Mouse (Mus musculus): ENCODE results near the gene Igdcc3. TPM values are rescaled to one million over a fixed set of nuclear protein-coding genes. Genes with fewer than 3 reads are reported as not detected.

Igdcc3 gene
- polyA plus RNA-seq, 1 experiment: 0.13 TPM

GRCm38 (mm10) chr9:65168534-65168933, 27.5 kb downstream of the Igdcc3 start:
- TF ChIP-seq POLR2A (IDR thresholded peaks at IDR 0.05; ENCODE audit: borderline replicate concordance, extremely low read depth, low read depth, low read length) (no peak), CTCF (IDR thresholded peaks at IDR 0.05; ENCODE audit: insufficient read depth, low read length) (no peak)
- 54% methylated on average over 6 of the region's 6 CpGs for WGBS
- H3K4me3 ChIP-seq (replicated peaks; ENCODE audit: extremely low read depth, low read depth, low read length): no peak overlapping the region
- no peak for DNase-seq
- no peaks in the 10 kb centered on the region for H3K4me1 ChIP-seq (ENCODE audit: control insufficient read depth, insufficient read depth, low read length)

GRCm38 (mm10) chr9:65168952-65169351, 28.0 kb downstream of the Igdcc3 start:
- WGBS: 84% methylated on average over 4 of the region's 4 CpGs
- TF ChIP-seq CTCF (IDR thresholded peaks at IDR 0.05; ENCODE audit: insufficient read depth, low read length) (no peak), POLR2A (IDR thresholded peaks at IDR 0.05; ENCODE audit: borderline replicate concordance, extremely low read depth, low read depth, low read length) (no peak)

GRCm38 (mm10) chr9:65172654-65173053, 31.7 kb downstream of the Igdcc3 start:
- H3K4me1 ChIP-seq (ENCODE audit: control insufficient read depth, insufficient read depth, low read length): no peaks in the 10 kb centered on the region
- TF ChIP-seq POLR2A (IDR thresholded peaks at IDR 0.05; ENCODE audit: borderline replicate concordance, extremely low read depth, low read depth, low read length) (no peak), CTCF (IDR thresholded peaks at IDR 0.05; ENCODE audit: insufficient read depth, low read length) (no peak)
- no peak overlapping the region for H3K4me3 ChIP-seq (replicated peaks; ENCODE audit: extremely low read depth, low read depth, low read length)
- DNase-seq: no peak
- 54% methylated on average over 9 of the region's 9 CpGs for WGBS

More at GRCm38 (mm10) chr9:65168952-65169351, 28.0 kb downstream of the Igdcc3 start:
- DNase-seq: no peak
- H3K4me3 ChIP-seq (replicated peaks; ENCODE audit: extremely low read depth, low read depth, low read length): no peak overlapping the region
- H3K4me1 ChIP-seq (ENCODE audit: control insufficient read depth, insufficient read depth, low read length): no peaks in the 10 kb centered on the region

- Histone ChIP-seq H3K4me1 (ENCODE audit: control insufficient read depth, insufficient read depth, low read length) (no peaks in the 10 kb centered on the region), H3K4me3 (replicated peaks; ENCODE audit: extremely low read depth, low read depth, low read length) (no peak overlapping the region)
- TF ChIP-seq CTCF (IDR thresholded peaks at IDR 0.05; ENCODE audit: insufficient read depth, low read length): no peak
- no peak for TF ChIP-seq POLR2A (IDR thresholded peaks at IDR 0.05; ENCODE audit: borderline replicate concordance, extremely low read depth, low read depth, low read length)
- WGBS: 72% methylated on average over 5 of the region's 5 CpGs
- DNase-seq: no peak
These were observed 34.4 kb downstream of the Igdcc3 start for GRCm38 (mm10) chr9:65175234-65175938.

GRCm38 (mm10) chr9:65175939-65176871, 35.2 kb downstream of the Igdcc3 start:
- WGBS: 54% methylated on average over 9 of the region's 9 CpGs
- no peak for DNase-seq
- TF ChIP-seq POLR2A (IDR thresholded peaks at IDR 0.05; ENCODE audit: borderline replicate concordance, extremely low read depth, low read depth, low read length) (no peak), CTCF (IDR thresholded peaks at IDR 0.05; ENCODE audit: insufficient read depth, low read length) (no peak)
- Histone ChIP-seq H3K4me1 (ENCODE audit: control insufficient read depth, insufficient read depth, low read length) (no peaks in the 10 kb centered on the region), H3K4me3 (replicated peaks; ENCODE audit: extremely low read depth, low read depth, low read length) (no peak overlapping the region)

GRCm38 (mm10) chr9:65177497-65177896, 36.5 kb downstream of the Igdcc3 start:
- no peaks in the 10 kb centered on the region for H3K4me1 ChIP-seq (ENCODE audit: control insufficient read depth, insufficient read depth, low read length)
- H3K4me3 ChIP-seq (replicated peaks; ENCODE audit: extremely low read depth, low read depth, low read length): no peak overlapping the region
- TF ChIP-seq CTCF (IDR thresholded peaks at IDR 0.05; ENCODE audit: insufficient read depth, low read length) (no peak), POLR2A (IDR thresholded peaks at IDR 0.05; ENCODE audit: borderline replicate concordance, extremely low read depth, low read depth, low read length) (no peak)
- WGBS: 85% methylated on average over 3 of the region's 3 CpGs
- no peak for DNase-seq

- 80% methylated on average over 10 of the region's 10 CpGs for WGBS
These were observed 36.9 kb downstream of the Igdcc3 start for GRCm38 (mm10) chr9:65177912-65178311.

GRCm38 (mm10) chr9:65178336-65179213, 37.6 kb downstream of the Igdcc3 start:
- no peak for DNase-seq
- TF ChIP-seq CTCF (IDR thresholded peaks at IDR 0.05; ENCODE audit: insufficient read depth, low read length): no peak
- no peak for TF ChIP-seq POLR2A (IDR thresholded peaks at IDR 0.05; ENCODE audit: borderline replicate concordance, extremely low read depth, low read depth, low read length)
- H3K4me1 ChIP-seq (ENCODE audit: control insufficient read depth, insufficient read depth, low read length): no peaks in the 10 kb centered on the region
- no peak overlapping the region for H3K4me3 ChIP-seq (replicated peaks; ENCODE audit: extremely low read depth, low read depth, low read length)
- WGBS: 50% methylated on average over 22 of the region's 22 CpGs

More at GRCm38 (mm10) chr9:65177912-65178311, 36.9 kb downstream of the Igdcc3 start:
- no peak for DNase-seq
- Histone ChIP-seq H3K4me3 (replicated peaks; ENCODE audit: extremely low read depth, low read depth, low read length) (no peak overlapping the region), H3K4me1 (ENCODE audit: control insufficient read depth, insufficient read depth, low read length) (no peaks in the 10 kb centered on the region)
- TF ChIP-seq CTCF (IDR thresholded peaks at IDR 0.05; ENCODE audit: insufficient read depth, low read length) (no peak), POLR2A (IDR thresholded peaks at IDR 0.05; ENCODE audit: borderline replicate concordance, extremely low read depth, low read depth, low read length) (no peak)
